Mouse (Mus musculus): Measurements from ENCODE around the gene Casq2. TPM values are rescaled to one million over a fixed set of nuclear protein-coding genes. Genes with fewer than 3 reads are reported as not detected.

Gene Casq2
- polyA plus RNA-seq, 1 experiment = 482 TPM

DNA sequence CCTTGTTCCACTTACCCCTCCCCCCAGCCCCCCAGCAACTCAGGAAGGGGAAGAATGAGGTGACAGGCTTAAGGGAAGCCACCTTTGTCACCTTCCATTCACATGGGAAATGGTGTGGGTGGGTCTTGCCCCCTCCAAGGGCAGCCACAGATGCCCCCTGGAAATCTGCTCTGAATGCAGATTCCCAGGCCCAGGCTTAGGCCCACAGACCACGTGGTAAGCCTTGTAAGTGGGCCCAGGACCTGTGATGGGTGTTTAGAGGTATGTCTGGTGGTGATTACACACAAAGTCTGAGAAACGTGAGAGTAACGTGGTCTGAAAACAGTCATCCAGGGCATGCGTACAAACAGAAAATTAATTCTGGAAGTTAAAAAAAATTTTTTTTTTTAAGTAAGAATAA, 78.7 kb downstream of the Casq2 start:
- no peak for TF ChIP-seq SRF (IDR thresholded peaks at IDR 0.05; ENCODE audit: control insufficient read depth, insufficient read length, low read depth)
- no peak for TF ChIP-seq POLR2A (IDR thresholded peaks at IDR 0.05; ENCODE audit: insufficient read length, low read depth)
- TF ChIP-seq TCF3 (IDR thresholded peaks at IDR 0.05; ENCODE audit: insufficient read length, low read depth) = no peak
- TF ChIP-seq POLR2AphosphoS2 (IDR thresholded peaks at IDR 0.05; ENCODE audit: insufficient read length, low read depth) = no peak
- no peak overlapping the region for H3ac ChIP-seq (ENCODE audit: control insufficient read depth, insufficient read length)
- peaks cover 9% of the 10 kb centered on the region for H3K36me3 ChIP-seq (ENCODE audit: control insufficient read depth, insufficient read depth)
- H3K27me3 ChIP-seq (ENCODE audit: control insufficient read depth, insufficient read depth, insufficient read length) = no peaks in the 10 kb centered on the region
- no peak overlapping the region for H3K4me2 ChIP-seq (ENCODE audit: low read depth)
- no peak overlapping the region for H3K4me3 ChIP-seq
- H3K79me2 ChIP-seq (ENCODE audit: control insufficient read depth, insufficient read depth) = peaks cover 4% of the 10 kb centered on the region

DNA sequence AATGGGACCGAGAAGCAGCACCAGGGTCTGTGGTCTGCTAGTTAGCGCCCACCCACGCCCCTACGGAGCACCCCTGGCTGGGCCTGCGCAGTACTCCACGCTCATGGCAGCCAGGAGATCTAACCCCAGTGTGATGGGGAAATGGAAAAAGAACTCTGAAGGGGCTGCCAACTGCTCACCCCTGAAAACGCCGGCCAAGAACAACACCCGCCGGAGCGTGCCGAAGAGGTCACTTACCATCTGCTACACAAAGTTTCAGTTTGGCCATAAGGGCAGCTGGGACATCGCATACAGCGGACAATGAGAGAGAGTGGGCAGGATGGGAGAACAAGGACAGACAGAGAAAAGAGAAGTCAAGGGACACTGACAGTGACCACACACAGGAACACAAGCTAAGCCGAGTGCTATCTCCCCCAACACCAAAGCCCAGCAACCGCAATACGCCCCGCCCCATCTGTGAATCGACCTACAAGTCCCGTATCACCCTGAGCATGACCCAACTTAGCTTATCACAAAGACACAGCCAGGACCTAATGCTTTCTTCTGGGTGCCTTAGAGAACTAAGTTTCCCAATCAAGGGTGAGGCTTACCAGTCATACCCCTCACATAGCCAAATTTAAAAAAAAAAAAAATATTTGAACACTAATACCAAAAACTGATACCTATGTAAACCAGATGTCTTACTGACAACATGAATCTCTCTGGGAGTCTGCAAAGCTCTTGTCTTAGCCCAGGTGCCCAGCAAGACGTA, 79.5 kb downstream of the Casq2 start:
- no peak for TF ChIP-seq TCF3 (IDR thresholded peaks at IDR 0.05; ENCODE audit: insufficient read length, low read depth)
- no peak for TF ChIP-seq REST (IDR thresholded peaks at IDR 0.05; ENCODE audit: insufficient read depth, insufficient read length)
- TF ChIP-seq TCF12 (IDR thresholded peaks at IDR 0.05; ENCODE audit: insufficient read depth, poor library complexity, severe bottlenecking) = no peak
- TF ChIP-seq E2F4 (IDR thresholded peaks at IDR 0.05; ENCODE audit: insufficient read depth) = no peak
- no peak for TF ChIP-seq MAX (IDR thresholded peaks at IDR 0.05; ENCODE audit: low read depth)
- no peak for TF ChIP-seq MYOG (IDR thresholded peaks at IDR 0.05; ENCODE audit: control insufficient read depth in 1 of 3, insufficient read depth in 1 of 3, insufficient read length in 2 of 3, low read depth in 2 of 3)
- Histone ChIP-seq H3K36me3 (ENCODE audit: control insufficient read depth, insufficient read depth) (peaks cover 3% of the 10 kb centered on the region), H3K27me3 (ENCODE audit: control insufficient read depth, insufficient read depth, insufficient read length) (no peaks in the 10 kb centered on the region), H3K4me3 (no peak overlapping the region), H3K4me2 (ENCODE audit: low read depth) (no peak overlapping the region), H3ac (ENCODE audit: control insufficient read depth, insufficient read length) (no peak overlapping the region), H3K79me2 (ENCODE audit: control insufficient read depth, insufficient read depth) (peaks cover 4% of the 10 kb centered on the region)

DNA sequence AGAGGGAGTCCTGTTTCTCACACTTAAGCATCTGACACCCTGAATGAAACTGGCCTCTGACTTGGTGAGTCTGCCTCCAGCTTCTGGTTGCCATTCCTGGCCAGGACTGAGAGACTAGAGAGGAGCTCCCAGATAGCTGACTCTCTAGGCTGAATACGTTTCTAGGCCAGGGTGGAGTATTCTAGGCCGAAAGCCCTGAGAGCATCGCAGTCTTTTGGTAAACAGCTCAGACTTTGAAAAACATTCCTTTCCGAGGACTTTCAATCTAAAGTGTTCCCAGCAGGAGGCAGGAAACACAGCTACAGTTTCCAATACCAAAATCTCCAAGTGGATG, 80.0 kb downstream of the Casq2 start:
- no peak overlapping the region for H3K4me2 ChIP-seq (ENCODE audit: low read depth)
- peaks cover 4% of the 10 kb centered on the region for H3K79me2 ChIP-seq (ENCODE audit: control insufficient read depth, insufficient read depth)
- no peaks in the 10 kb centered on the region for H3K36me3 ChIP-seq (ENCODE audit: control insufficient read depth, insufficient read depth)
- no peaks in the 10 kb centered on the region for H3K27me3 ChIP-seq (ENCODE audit: control insufficient read depth, insufficient read depth, insufficient read length)
- H3ac ChIP-seq (ENCODE audit: control insufficient read depth, insufficient read length) = no peak overlapping the region
- TF ChIP-seq TCF3 (IDR thresholded peaks at IDR 0.05; ENCODE audit: insufficient read length, low read depth) (no peak), POLR2A (IDR thresholded peaks at IDR 0.05; ENCODE audit: insufficient read length, low read depth) (no peak), POLR2AphosphoS2 (IDR thresholded peaks at IDR 0.05; ENCODE audit: insufficient read length, low read depth) (no peak), MYOG (IDR thresholded peaks at IDR 0.05; ENCODE audit: control insufficient read depth in 1 of 3, insufficient read depth in 1 of 3, insufficient read length in 2 of 3, low read depth in 2 of 3) (no peak), MAX (IDR thresholded peaks at IDR 0.05; ENCODE audit: low read depth) (no peak), E2F4 (IDR thresholded peaks at IDR 0.05; ENCODE audit: insufficient read depth) (no peak), USF1 (IDR thresholded peaks at IDR 0.05; ENCODE audit: low read depth) (no peak), CEBPB (IDR thresholded peaks at IDR 0.05; ENCODE audit: insufficient read depth, poor library complexity, severe bottlenecking) (no peak), REST (IDR thresholded peaks at IDR 0.05; ENCODE audit: insufficient read depth, insufficient read length) (no peak), SRF (IDR thresholded peaks at IDR 0.05; ENCODE audit: control insufficient read depth, insufficient read length, low read depth) (no peak), MYOD1 (IDR thresholded peaks at IDR 0.05; ENCODE audit: control insufficient read depth in 1 of 3, insufficient read length in 2 of 3, low read depth in 2 of 3) (no peak), TCF12 (IDR thresholded peaks at IDR 0.05; ENCODE audit: insufficient read depth, poor library complexity, severe bottlenecking) (no peak)
- H3K4me3 ChIP-seq = no peak overlapping the region

DNA sequence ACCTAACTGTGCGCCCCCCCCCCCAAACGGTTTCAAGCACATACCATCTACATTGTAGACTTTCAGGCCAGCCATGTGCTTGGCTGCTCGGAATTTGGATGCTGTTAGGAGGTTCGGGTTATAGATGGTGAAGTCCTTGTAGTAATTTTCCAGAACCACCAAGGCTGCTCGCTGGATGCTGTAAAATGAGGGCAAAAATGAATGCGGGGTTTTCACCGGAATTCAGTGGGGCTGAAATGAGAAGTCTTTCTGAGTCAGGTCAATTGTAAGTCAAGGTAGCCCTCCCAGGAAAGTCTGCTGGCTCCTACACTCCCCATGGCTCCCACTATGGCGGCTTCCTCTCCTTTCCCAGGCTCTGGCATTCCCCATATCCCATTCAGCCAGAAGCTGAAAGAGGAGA, 80.6 kb downstream of the Casq2 start:
- H3ac ChIP-seq (ENCODE audit: control insufficient read depth, insufficient read length) = no peak overlapping the region
- no peaks in the 10 kb centered on the region for H3K27me3 ChIP-seq (ENCODE audit: control insufficient read depth, insufficient read depth, insufficient read length)
- H3K79me2 ChIP-seq (ENCODE audit: control insufficient read depth, insufficient read depth) = peaks cover 4% of the 10 kb centered on the region
- no peak overlapping the region for H3K4me3 ChIP-seq
- H3K4me2 ChIP-seq (ENCODE audit: low read depth) = no peak overlapping the region
- no peaks in the 10 kb centered on the region for H3K36me3 ChIP-seq (ENCODE audit: control insufficient read depth, insufficient read depth)
- TF ChIP-seq REST (IDR thresholded peaks at IDR 0.05; ENCODE audit: insufficient read depth, insufficient read length) = no peak
- no peak for TF ChIP-seq E2F4 (IDR thresholded peaks at IDR 0.05; ENCODE audit: insufficient read depth)
- TF ChIP-seq TCF12 (IDR thresholded peaks at IDR 0.05; ENCODE audit: insufficient read depth, poor library complexity, severe bottlenecking) = no peak
- TF ChIP-seq MYOG (IDR thresholded peaks at IDR 0.05; ENCODE audit: control insufficient read depth in 1 of 3, insufficient read depth in 1 of 3, insufficient read length in 2 of 3, low read depth in 2 of 3) = no peak
- no peak for TF ChIP-seq MYOD1 (IDR thresholded peaks at IDR 0.05; ENCODE audit: control insufficient read depth in 1 of 3, insufficient read length in 2 of 3, low read depth in 2 of 3)
- no peak for TF ChIP-seq MAX (IDR thresholded peaks at IDR 0.05; ENCODE audit: low read depth)
- TF ChIP-seq TCF3 (IDR thresholded peaks at IDR 0.05; ENCODE audit: insufficient read length, low read depth) = no peak
- no peak for TF ChIP-seq POLR2A (IDR thresholded peaks at IDR 0.05; ENCODE audit: insufficient read length, low read depth)
- TF ChIP-seq USF1 (IDR thresholded peaks at IDR 0.05; ENCODE audit: low read depth) = no peak
- no peak for TF ChIP-seq POLR2AphosphoS2 (IDR thresholded peaks at IDR 0.05; ENCODE audit: insufficient read length, low read depth)
- TF ChIP-seq SRF (IDR thresholded peaks at IDR 0.05; ENCODE audit: control insufficient read depth, insufficient read length, low read depth) = no peak
- no peak for TF ChIP-seq CEBPB (IDR thresholded peaks at IDR 0.05; ENCODE audit: insufficient read depth, poor library complexity, severe bottlenecking)

DNA sequence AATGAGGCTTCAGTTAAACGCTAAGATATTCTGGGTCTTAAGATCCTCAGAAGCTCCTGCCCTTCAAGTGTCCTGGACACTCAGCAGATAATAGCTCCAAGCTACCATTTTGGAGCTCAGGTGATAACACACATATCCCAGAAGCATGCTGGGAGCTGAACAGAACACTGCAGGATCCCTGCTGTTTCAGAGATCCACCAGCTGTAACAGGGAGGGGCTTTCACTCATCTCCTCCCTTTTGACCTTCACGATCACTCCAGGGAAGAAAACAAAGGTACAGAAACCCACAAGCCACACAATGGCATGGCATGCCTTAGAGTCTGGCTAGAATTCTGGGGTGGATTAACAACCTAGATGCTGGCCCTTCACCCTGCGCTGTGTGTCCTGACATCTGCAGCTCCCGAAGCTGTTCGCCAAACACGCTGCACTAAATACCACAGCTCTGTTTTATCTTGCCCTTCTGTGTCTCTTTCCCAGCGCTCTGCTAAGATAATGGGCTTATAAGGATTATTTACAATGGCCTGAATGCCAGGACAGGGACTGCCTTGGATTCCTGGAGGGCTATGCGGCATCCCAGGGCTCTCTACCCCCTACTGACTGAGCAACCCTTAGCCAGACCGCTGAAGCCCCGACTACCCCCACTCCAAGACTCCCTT, 81.5 kb downstream of the Casq2 start:
- Histone ChIP-seq H3K79me2 (ENCODE audit: control insufficient read depth, insufficient read depth) (peaks cover 4% of the 10 kb centered on the region), H3ac (ENCODE audit: control insufficient read depth, insufficient read length) (no peak overlapping the region), H3K4me3 (no peak overlapping the region), H3K27me3 (ENCODE audit: control insufficient read depth, insufficient read depth, insufficient read length) (no peaks in the 10 kb centered on the region), H3K36me3 (ENCODE audit: control insufficient read depth, insufficient read depth) (peaks cover 7% of the 10 kb centered on the region), H3K4me2 (ENCODE audit: low read depth) (no peak overlapping the region)
- TF ChIP-seq POLR2A (IDR thresholded peaks at IDR 0.05; ENCODE audit: insufficient read length, low read depth) (no peak), USF1 (IDR thresholded peaks at IDR 0.05; ENCODE audit: low read depth) (no peak), CEBPB (IDR thresholded peaks at IDR 0.05; ENCODE audit: insufficient read depth, poor library complexity, severe bottlenecking) (no peak), MYOD1 (IDR thresholded peaks at IDR 0.05; ENCODE audit: control insufficient read depth in 1 of 3, insufficient read length in 2 of 3, low read depth in 2 of 3) (no peak), REST (IDR thresholded peaks at IDR 0.05; ENCODE audit: insufficient read depth, insufficient read length) (no peak), SRF (IDR thresholded peaks at IDR 0.05; ENCODE audit: control insufficient read depth, insufficient read length, low read depth) (no peak), TCF3 (IDR thresholded peaks at IDR 0.05; ENCODE audit: insufficient read length, low read depth) (no peak), MAX (IDR thresholded peaks at IDR 0.05; ENCODE audit: low read depth) (no peak), MYOG (IDR thresholded peaks at IDR 0.05; ENCODE audit: control insufficient read depth in 1 of 3, insufficient read depth in 1 of 3, insufficient read length in 2 of 3, low read depth in 2 of 3) (no peak), POLR2AphosphoS2 (IDR thresholded peaks at IDR 0.05; ENCODE audit: insufficient read length, low read depth) (no peak), TCF12 (IDR thresholded peaks at IDR 0.05; ENCODE audit: insufficient read depth, poor library complexity, severe bottlenecking) (no peak), E2F4 (IDR thresholded peaks at IDR 0.05; ENCODE audit: insufficient read depth) (no peak)

Data from myocyte (in vitro differentiated cells).